Mouse (Mus musculus) liver, embryonic 13.5 days (tissue): Measurements from ENCODE around the gene Alpk3. TPM values are rescaled to one million over a fixed set of nuclear protein-coding genes. Genes with fewer than 3 reads are reported as not detected.

Source experiments
- ATAC-seq: fragments of 200-750 bp; cut with Nextera tagmentation; 2 replicates; pipeline ENCODE4 v1.8.0; 2017; ENCODE audit warnings: low read depth, mild to moderate bottlenecking, moderate number of reproducible peaks, moderate library complexity
- DNase-seq: peaks from one replicate; pipeline ENCODE4 v3.0.0; 2022
- H3K27ac ChIP-seq: fragments of 300-500 bp; sonication (generic); 2 replicates; pipeline ENCODE4 v1.5.1; 2015; ENCODE audit warnings: moderate library complexity, mild to moderate bottlenecking, inconsistent platforms
- H3K27me3 ChIP-seq: fragments of 300-500 bp; sonication (generic); 2 replicates; pipeline ENCODE4 v1.6.1; 2015; ENCODE audit warnings: mild to moderate bottlenecking, inconsistent platforms
- H3K36me3 ChIP-seq: fragments of 300-500 bp; sonication (generic); 2 replicates; pipeline ENCODE4 v1.6.1; 2015; ENCODE audit warnings: mild to moderate bottlenecking, inconsistent platforms
- H3K4me1 ChIP-seq: fragments of 300-500 bp; sonication (generic); replicated peaks from 2 replicates; pipeline ENCODE4 v1.6.1; 2015; ENCODE audit warnings: inconsistent platforms
- H3K4me2 ChIP-seq: fragments of 300-500 bp; sonication (generic); 2 replicates; pipeline ENCODE4 v1.6.1; 2015; ENCODE audit warnings: inconsistent platforms, mild to moderate bottlenecking, moderate library complexity
- H3K4me3 ChIP-seq: fragments of 300-500 bp; sonication (generic); replicated peaks from 2 replicates; pipeline ENCODE4 v1.5.1; 2015; ENCODE audit warnings: mild to moderate bottlenecking, inconsistent platforms
- H3K9ac ChIP-seq: fragments of 300-500 bp; sonication (generic); 2 replicates; pipeline ENCODE4 v1.6.1; 2015; ENCODE audit warnings: mild to moderate bottlenecking, inconsistent platforms
- H3K9me3 ChIP-seq: fragments of 300-500 bp; sonication (generic); replicated peaks from 2 replicates; pipeline ENCODE4 v1.6.1; 2016; ENCODE audit warnings: inconsistent platforms
- WGBS: fragments of 180-500 bp; shearing (Covaris S2); methylation state at CpG from one replicate; pipeline ENCODE4 v1.1.7; 2015; ENCODE audit not compliant: insufficient replicate concordance; 5-methylcytosine and 5-hydroxymethylcytosine counted together
- polyA plus RNA-seq: library from polyadenylated mRNA; unstranded; fragments of >200 nt; fragmentation: Nextera tagmentation; extraction: Ambion mirVana; gene quantifications from 2 replicates; pipeline ENCODE4 v1.2.1, GENCODE M21; 2015

Gene Alpk3
- polyA plus RNA-seq, 1 experiment from 2014 or later = 0.15 TPM

DNA sequence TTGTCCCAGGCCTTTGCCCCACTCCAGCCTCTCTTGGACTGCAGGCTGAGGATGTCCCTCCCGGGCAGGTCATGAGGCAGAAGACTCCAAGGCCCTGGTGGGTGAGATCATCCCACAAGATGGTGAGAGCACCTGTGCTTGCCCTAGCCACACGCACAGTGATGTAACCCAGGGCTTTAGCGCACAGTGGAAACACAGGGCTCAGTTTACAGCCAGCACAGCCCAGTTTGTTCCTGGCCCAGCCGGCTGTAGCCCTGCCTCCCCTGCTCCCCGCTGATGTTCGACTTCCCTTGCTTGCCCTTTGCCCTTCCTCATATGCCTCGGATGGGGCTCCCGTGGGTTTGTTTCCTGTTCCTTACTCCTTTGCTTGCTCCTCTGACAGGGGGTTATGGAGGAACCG, 17.1 kb downstream of the Alpk3 start:
- Histone ChIP-seq H3K9ac (no peak overlapping the region), H3K4me3 (no peak overlapping the region), H3K36me3 (no peaks in the 10 kb centered on the region), H3K27me3 (0 out of 2 replicates have a peak, but pooled peaks cover 3% of the 10 kb centered on the region), H3K27ac (peak overlapping the region; percentile 63), H3K4me1 (peaks cover 16% of the 10 kb centered on the region), H3K9me3 (no peaks in the 10 kb centered on the region), H3K4me2 (no peak overlapping the region)
- DNase-seq = no peak
- 22% methylated on average over 9 of the region's 9 CpGs for WGBS
- ATAC-seq = peak; percentile 70

DNA sequence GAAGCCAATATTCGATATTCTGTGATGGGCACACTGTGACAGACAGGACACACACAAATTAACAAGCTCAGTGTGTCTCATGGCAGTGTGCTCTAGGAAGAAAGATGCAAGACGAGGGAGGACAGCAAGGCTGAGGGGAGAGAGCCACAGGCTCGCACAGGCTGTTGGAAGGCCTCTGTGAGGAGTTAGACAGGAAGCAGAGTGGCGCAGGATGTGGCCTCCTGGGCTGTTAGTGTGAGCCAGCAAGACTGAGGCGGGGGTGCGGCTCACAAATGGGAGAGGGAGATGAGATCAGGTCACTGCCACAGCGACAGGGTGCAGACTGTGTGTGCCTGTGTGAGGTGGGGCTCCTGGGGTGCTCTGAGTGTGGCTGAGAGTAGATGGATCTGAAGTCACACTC, 17.9 kb downstream of the Alpk3 start:
- no peak overlapping the region for H3K9ac ChIP-seq
- 16% methylated on average over 7 of the region's 7 CpGs for WGBS
- ATAC-seq (peak; percentile 38), DNase-seq (no peak)
- no peak overlapping the region for H3K4me2 ChIP-seq
- H3K4me3 ChIP-seq = no peak overlapping the region
- H3K9me3 ChIP-seq = no peaks in the 10 kb centered on the region
- 0 out of 2 replicates have a peak, but pooled peaks cover 3% of the 10 kb centered on the region for H3K27me3 ChIP-seq
- H3K4me1 ChIP-seq = peaks cover 16% of the 10 kb centered on the region
- H3K36me3 ChIP-seq = no peaks in the 10 kb centered on the region
- H3K27ac ChIP-seq = peak overlapping the region; percentile 63

GRCm38 (mm10) chr7:81075732-81076131, 18.3 kb downstream of the Alpk3 start:
- H3K27me3 ChIP-seq = 0 out of 2 replicates have a peak, but pooled peaks cover 3% of the 10 kb centered on the region
- ATAC-seq (no peak), DNase-seq (no peak)
- H3K36me3 ChIP-seq = no peaks in the 10 kb centered on the region
- no peak overlapping the region for H3K9ac ChIP-seq
- H3K27ac ChIP-seq = peak overlapping the region; percentile 63
- 65% methylated on average over 5 of the region's 5 CpGs for WGBS
- H3K4me1 ChIP-seq = peaks cover 16% of the 10 kb centered on the region
- H3K4me3 ChIP-seq = no peak overlapping the region
- no peak overlapping the region for H3K4me2 ChIP-seq
- no peaks in the 10 kb centered on the region for H3K9me3 ChIP-seq

GRCm38 (mm10) chr7:81077009-81077408, 19.6 kb downstream of the Alpk3 start:
- H3K36me3 ChIP-seq = no peaks in the 10 kb centered on the region
- H3K4me3 ChIP-seq = no peak overlapping the region
- no peak overlapping the region for H3K27ac ChIP-seq
- ATAC-seq = no peak
- no peak overlapping the region for H3K4me2 ChIP-seq
- no peak for DNase-seq
- 62% methylated on average over 6 of the region's 6 CpGs for WGBS
- H3K4me1 ChIP-seq = peaks cover 16% of the 10 kb centered on the region
- no peaks in the 10 kb centered on the region for H3K9me3 ChIP-seq
- H3K9ac ChIP-seq = no peak overlapping the region
- H3K27me3 ChIP-seq = 0 out of 2 replicates have a peak, but pooled peaks cover 3% of the 10 kb centered on the region

DNA sequence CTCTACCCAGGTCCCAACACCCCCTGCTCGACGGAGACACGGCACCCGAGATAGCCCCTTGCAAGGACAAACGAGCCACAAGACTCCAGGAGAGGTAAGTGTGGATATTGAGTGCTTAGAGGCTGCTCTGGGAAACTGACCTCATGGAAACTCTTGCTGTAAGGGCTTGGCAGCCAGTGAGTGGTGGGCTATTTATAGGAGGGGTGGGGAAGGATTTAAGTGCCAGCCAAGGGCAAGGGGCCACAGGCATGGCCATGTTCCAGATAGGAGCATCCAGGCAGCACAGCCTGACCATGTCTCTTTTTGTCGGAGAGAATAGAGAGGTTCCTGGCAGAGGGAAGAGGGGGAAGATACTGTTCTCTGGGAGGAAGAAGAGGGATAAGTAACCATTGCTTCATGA, 21.3 kb downstream of the Alpk3 start:
- no peak for ATAC-seq
- Histone ChIP-seq H3K36me3 (no peaks in the 10 kb centered on the region), H3K27ac (no peak overlapping the region), H3K27me3 (0 out of 2 replicates have a peak, but pooled peaks cover 3% of the 10 kb centered on the region), H3K9ac (no peak overlapping the region), H3K4me1 (peaks cover 16% of the 10 kb centered on the region), H3K4me3 (no peak overlapping the region), H3K4me2 (no peak overlapping the region), H3K9me3 (no peaks in the 10 kb centered on the region)
- no peak for DNase-seq
- WGBS = 71% methylated on average over 6 of the region's 6 CpGs

DNA sequence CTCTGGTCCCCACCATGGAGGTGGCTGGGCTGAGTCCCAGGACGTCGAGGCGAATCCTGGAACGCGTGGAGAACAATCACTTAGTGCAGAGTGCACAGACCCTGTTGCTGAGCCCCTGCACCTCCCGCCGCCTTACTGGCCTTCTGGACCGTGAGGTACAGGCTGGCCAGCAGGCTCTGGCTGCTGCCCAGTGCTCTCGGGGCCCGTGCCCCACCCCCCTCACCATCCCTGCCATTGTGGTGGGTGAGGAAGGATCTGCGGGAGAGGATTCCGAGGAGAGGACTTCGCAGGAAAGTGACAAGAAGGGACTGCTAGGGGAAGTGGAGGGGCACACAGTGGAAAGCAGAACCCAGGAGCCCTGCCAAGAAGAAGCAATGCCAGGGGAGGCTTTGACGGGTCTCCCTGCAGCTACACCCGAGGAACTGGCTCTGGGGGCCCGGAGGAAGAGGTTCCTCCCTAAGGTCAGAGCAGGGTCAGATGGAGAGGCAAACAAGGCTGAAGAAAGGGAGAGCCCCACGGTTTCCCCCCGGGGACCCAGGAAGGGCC, 36.1 kb downstream of the Alpk3 start:
- H3K9ac ChIP-seq = no peak overlapping the region

GRCm38 (mm10) chr7:81094104-81094757, 36.8 kb downstream of the Alpk3 start:
- Histone ChIP-seq H3K9me3 (no peaks in the 10 kb centered on the region), H3K4me3 (no peak overlapping the region), H3K27me3 (no peaks in the 10 kb centered on the region), H3K36me3 (no peaks in the 10 kb centered on the region), H3K4me1 (peaks cover 10% of the 10 kb centered on the region), H3K27ac (no peak overlapping the region), H3K4me2 (no peak overlapping the region), H3K9ac (no peak overlapping the region)
- no peak for DNase-seq
- WGBS = 49% methylated on average over 6 of the region's 6 CpGs
- no peak for ATAC-seq

More for the DNA sequence above, 36.1 kb downstream of the Alpk3 start:
- Histone ChIP-seq H3K4me3 (no peak overlapping the region), H3K36me3 (no peaks in the 10 kb centered on the region), H3K27ac (no peak overlapping the region), H3K27me3 (no peaks in the 10 kb centered on the region), H3K4me1 (peaks cover 10% of the 10 kb centered on the region), H3K4me2 (no peak overlapping the region), H3K9me3 (no peaks in the 10 kb centered on the region)
- no peak for ATAC-seq
- WGBS = 61% methylated on average over 18 of the region's 18 CpGs
- DNase-seq = no peak

DNA sequence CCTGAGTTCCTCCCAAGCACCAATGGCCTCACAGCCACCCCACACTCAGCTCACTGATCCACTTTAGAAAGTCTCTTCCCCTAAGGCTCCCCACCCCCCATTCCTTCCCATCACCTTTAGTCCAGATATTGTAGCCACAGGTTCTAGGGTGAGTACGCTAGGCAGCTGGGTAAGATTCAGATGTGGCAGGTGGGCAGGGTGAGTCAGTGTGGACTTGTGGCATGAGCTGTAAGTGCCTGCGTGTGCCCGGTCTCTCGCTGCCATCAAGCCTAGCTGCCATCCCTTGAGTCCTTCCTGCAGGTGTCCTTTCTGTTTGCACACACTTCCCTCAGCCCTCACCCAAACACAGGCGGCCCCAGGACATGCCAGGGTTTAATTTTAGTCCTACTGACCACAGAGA, 42.9 kb downstream of the Alpk3 start:
- no peak overlapping the region for H3K9ac ChIP-seq
- H3K27me3 ChIP-seq = no peaks in the 10 kb centered on the region
- peaks cover 11% of the 10 kb centered on the region for H3K4me1 ChIP-seq
- WGBS = 61% methylated on average over 5 of the region's 5 CpGs
- H3K36me3 ChIP-seq = no peaks in the 10 kb centered on the region
- no peaks in the 10 kb centered on the region for H3K9me3 ChIP-seq
- no peak overlapping the region for H3K27ac ChIP-seq
- no peak overlapping the region for H3K4me3 ChIP-seq
- H3K4me2 ChIP-seq = no peak overlapping the region
- DNase-seq (no peak), ATAC-seq (no peak)

GRCm38 (mm10) chr7:81102854-81103253, 45.5 kb downstream of the Alpk3 start:
- H3K9ac ChIP-seq = no peak overlapping the region
- no peak overlapping the region for H3K4me3 ChIP-seq
- DNase-seq = no peak
- no peak overlapping the region for H3K4me2 ChIP-seq
- H3K4me1 ChIP-seq = peaks cover 11% of the 10 kb centered on the region
- ATAC-seq = 0 out of 2 replicates have a peak, but pooled peaks have one; percentile 58
- H3K36me3 ChIP-seq = no peaks in the 10 kb centered on the region
- 55% methylated on average over 7 of the region's 7 CpGs for WGBS
- H3K27me3 ChIP-seq = 0 out of 2 replicates have a peak, but pooled peaks cover 2% of the 10 kb centered on the region
- H3K27ac ChIP-seq = no peak overlapping the region
- no peaks in the 10 kb centered on the region for H3K9me3 ChIP-seq

- no peak for ATAC-seq
- no peak overlapping the region for H3K4me3 ChIP-seq
- H3K36me3 ChIP-seq = no peaks in the 10 kb centered on the region
- H3K9ac ChIP-seq = no peak overlapping the region
- no peaks in the 10 kb centered on the region for H3K9me3 ChIP-seq
- H3K4me1 ChIP-seq = peaks cover 11% of the 10 kb centered on the region
- H3K27me3 ChIP-seq = 0 out of 2 replicates have a peak, but pooled peaks cover 2% of the 10 kb centered on the region
- 54% methylated on average over 4 of the region's 4 CpGs for WGBS
- no peak overlapping the region for H3K27ac ChIP-seq
- DNase-seq = no peak
- no peak overlapping the region for H3K4me2 ChIP-seq
Observed at GRCm38 (mm10) chr7:81105525-81105924, 48.1 kb downstream of the Alpk3 start.

DNA sequence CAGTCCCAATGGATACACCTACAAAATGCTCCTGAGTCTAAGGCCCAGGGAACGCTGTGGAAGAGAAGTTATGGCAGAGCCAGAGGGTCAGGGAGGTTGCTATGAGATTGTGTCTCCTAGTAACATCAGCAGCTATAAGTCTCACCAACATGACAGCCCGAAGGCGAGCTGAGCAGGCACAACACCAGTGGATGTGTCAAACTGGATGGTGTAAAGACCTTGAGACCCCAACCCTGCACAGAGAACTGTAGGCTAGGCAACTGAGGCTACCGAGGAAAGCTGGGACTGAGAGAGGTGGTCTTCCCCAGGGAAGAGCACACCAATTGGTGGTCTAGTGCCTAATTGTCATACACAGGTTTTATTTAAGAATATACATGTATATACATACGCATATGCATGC, 50.8 kb downstream of the Alpk3 start:
- DNase-seq (no peak), ATAC-seq (no peak)
- Histone ChIP-seq H3K27ac (no peak overlapping the region), H3K4me1 (0 out of 2 replicates have a peak, but pooled peaks cover 5% of the 10 kb centered on the region), H3K36me3 (no peaks in the 10 kb centered on the region), H3K27me3 (peaks cover 8% of the 10 kb centered on the region; the same call in 1 of the 2 replicates), H3K4me3 (no peak overlapping the region), H3K4me2 (no peak overlapping the region), H3K9me3 (no peaks in the 10 kb centered on the region), H3K9ac (no peak overlapping the region)
- WGBS = 63% methylated on average over 5 of the region's 5 CpGs
